Mouse (Mus musculus): Measurements from ENCODE around the gene Hcn2.
A peak's percentile ranks its signal among the peaks of the same experiment; 100 is the strongest.

The Hcn2 gene

GRCm38 (mm10) chr10:79709307-79709706, 7.1 kb upstream of the Hcn2 start:
- no peak for DNase-seq (ENCODE audit: low spot score)

GRCm38 (mm10) chr10:79712029-79712428, 4.4 kb upstream of the Hcn2 start:
- no peak for DNase-seq (ENCODE audit: low spot score)

GRCm38 (mm10) chr10:79712499-79713126, 3.8 kb upstream of the Hcn2 start:
- DNase-seq (ENCODE audit: low spot score): peak; percentile 59

- DNase-seq (ENCODE audit: low spot score): no peak
Measured at GRCm38 (mm10) chr10:79713163-79713562, 3.3 kb upstream of the Hcn2 start.

- no peak for DNase-seq (ENCODE audit: low spot score)
Measured at GRCm38 (mm10) chr10:79714996-79715395, 1.4 kb upstream of the Hcn2 start.

GRCm38 (mm10) chr10:79716988-79717355, 538 bp downstream of the Hcn2 start:
- no peak for DNase-seq (ENCODE audit: low spot score)

GRCm38 (mm10) chr10:79717640-79718357, 1.4 kb downstream of the Hcn2 start:
- peak; percentile 63 for DNase-seq (ENCODE audit: low spot score)

- DNase-seq (ENCODE audit: low spot score): no peak
Measured at GRCm38 (mm10) chr10:79721089-79721488, 4.7 kb downstream of the Hcn2 start.

GRCm38 (mm10) chr10:79723047-79723446, 6.6 kb downstream of the Hcn2 start:
- no peak for DNase-seq (ENCODE audit: low spot score)

- DNase-seq (ENCODE audit: low spot score): no peak
Measured at GRCm38 (mm10) chr10:79723692-79724091, 7.3 kb downstream of the Hcn2 start.

GRCm38 (mm10) chr10:79726090-79726489, 9.7 kb downstream of the Hcn2 start:
- DNase-seq (ENCODE audit: low spot score): no peak

- no peak for DNase-seq (ENCODE audit: low spot score)
Measured at GRCm38 (mm10) chr10:79728323-79729249, 12.2 kb downstream of the Hcn2 start.

- no peak for DNase-seq (ENCODE audit: low spot score)
Measured at GRCm38 (mm10) chr10:79729357-79729965, 13.0 kb downstream of the Hcn2 start.

- DNase-seq (ENCODE audit: low spot score): no peak
Measured at GRCm38 (mm10) chr10:79732500-79732899, 16.1 kb downstream of the Hcn2 start.

- no peak for DNase-seq (ENCODE audit: low spot score)
Measured at GRCm38 (mm10) chr10:79733847-79734246, 17.4 kb downstream of the Hcn2 start.

GRCm38 (mm10) chr10:79735361-79735760, 18.9 kb downstream of the Hcn2 start:
- no peak for DNase-seq (ENCODE audit: low spot score)

- no peak for DNase-seq (ENCODE audit: low spot score)
Measured at GRCm38 (mm10) chr10:79736706-79737105, 20.3 kb downstream of the Hcn2 start.

GRCm38 (mm10) chr10:79738259-79738658, 21.8 kb downstream of the Hcn2 start:
- no peak for DNase-seq (ENCODE audit: low spot score)

GRCm38 (mm10) chr10:79739234-79739633, 22.8 kb downstream of the Hcn2 start:
- DNase-seq (ENCODE audit: low spot score): no peak

- no peak for DNase-seq (ENCODE audit: low spot score)
Measured at GRCm38 (mm10) chr10:79740863-79741262, 24.4 kb downstream of the Hcn2 start.

- no peak for DNase-seq (ENCODE audit: low spot score)
Measured at GRCm38 (mm10) chr10:79743161-79743560, 26.7 kb downstream of the Hcn2 start.

- no peak for DNase-seq (ENCODE audit: low spot score)
Measured at GRCm38 (mm10) chr10:79743650-79744365, 27.4 kb downstream of the Hcn2 start.

All from testis, postnatal 14 days (tissue).